Mouse (Mus musculus) bone marrow macrophage, adult 2 months (primary cell): Measurements from ENCODE around the gene Ccdc92b.

ENCODE experiments used
- CTCF ChIP-seq: IDR thresholded peaks from 2 replicates; pipeline ENCODE4 v1.5.1; 2012; ENCODE audit warnings: low read depth, mild to moderate bottlenecking, low read length, moderate library complexity
- POLR2A ChIP-seq: IDR thresholded peaks from 2 replicates; pipeline ENCODE4 v1.6.1; 2012; ENCODE audit warnings: mild to moderate bottlenecking, low read depth, low read length, borderline replicate concordance

DNA sequence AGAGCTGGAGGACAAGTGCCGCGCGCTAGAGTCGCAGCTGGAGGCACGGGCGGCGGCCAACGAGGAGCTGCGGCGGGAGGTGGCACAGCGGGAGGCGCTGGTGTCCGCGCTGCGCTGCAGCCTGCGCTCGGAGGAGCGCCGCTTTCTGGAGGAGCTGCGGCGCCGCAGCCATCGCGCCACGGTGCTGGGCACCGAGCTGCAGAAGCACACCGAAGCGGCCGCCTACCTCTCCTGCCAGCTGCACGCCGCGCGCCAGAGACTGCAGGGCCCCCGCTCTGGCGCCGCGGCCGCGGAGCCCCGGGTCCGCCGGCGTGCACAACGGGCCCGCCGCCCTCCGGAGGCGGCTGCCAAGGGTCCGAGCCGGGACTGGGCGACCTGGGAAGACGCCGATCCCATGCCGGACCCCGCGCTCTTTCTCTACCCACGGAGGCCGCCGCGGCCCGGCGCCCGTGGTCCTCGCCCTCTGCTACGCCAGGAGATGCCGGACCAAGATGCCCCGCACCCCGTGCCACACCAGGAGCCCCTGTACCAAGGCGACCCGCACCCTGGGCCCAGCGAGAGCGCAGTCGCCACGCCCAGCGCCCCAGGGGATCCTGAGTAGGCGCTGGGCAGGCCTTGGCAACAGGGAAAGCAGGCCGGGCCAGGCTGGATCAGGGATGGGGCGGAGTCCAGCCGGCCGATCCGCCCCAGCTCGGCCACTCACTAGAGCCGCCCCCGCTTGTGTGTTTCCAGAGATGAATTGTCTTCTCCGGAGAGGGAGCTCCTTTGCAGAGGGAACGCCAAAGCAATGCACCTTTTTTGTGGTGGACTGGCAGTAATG is 18.8 kb downstream of the Ccdc92b start:
- TF ChIP-seq POLR2A, result no peak
- TF ChIP-seq CTCF, result no peak
